Mouse (Mus musculus) kidney, postnatal 4 days (tissue): ENCODE data around the gene Eif2ak3.

ENCODE experiments used
- DNase-seq, 2 experiments: peaks; one replicate each; pipeline ENCODE4 v3.0.0; 2021; ENCODE audit warnings: mixed read lengths in 2 of 2

The Eif2ak3 gene

GRCm38 (mm10) chr6:70831179-70831839, 13.0 kb upstream of the Eif2ak3 start:
- DNase-seq = no peak

GRCm38 (mm10) chr6:70837297-70837696, 7.0 kb upstream of the Eif2ak3 start:
- no peak for DNase-seq

GRCm38 (mm10) chr6:70838532-70838931, 5.8 kb upstream of the Eif2ak3 start:
- peak; percentile 19 to 21 for DNase-seq

- DNase-seq = no peak
These were observed 4.0 kb upstream of the Eif2ak3 start for GRCm38 (mm10) chr6:70840281-70840680.

GRCm38 (mm10) chr6:70842991-70843390, 1.3 kb upstream of the Eif2ak3 start:
- DNase-seq = no peak

- DNase-seq = no peak
These were observed 756 bp downstream of the Eif2ak3 start for GRCm38 (mm10) chr6:70844896-70845646.

GRCm38 (mm10) chr6:70847386-70847785, 3.1 kb downstream of the Eif2ak3 start:
- DNase-seq = no peak

- no peak for DNase-seq
These were observed 9.1 kb downstream of the Eif2ak3 start for GRCm38 (mm10) chr6:70853371-70853770.

- DNase-seq = no peak
These were observed 11.4 kb downstream of the Eif2ak3 start for GRCm38 (mm10) chr6:70855529-70856309.

GRCm38 (mm10) chr6:70862726-70863125, 18.4 kb downstream of the Eif2ak3 start:
- no peak for DNase-seq

- no peak for DNase-seq
These were observed 20.0 kb downstream of the Eif2ak3 start for GRCm38 (mm10) chr6:70864285-70864684.

- DNase-seq = no peak
These were observed 22.4 kb downstream of the Eif2ak3 start for GRCm38 (mm10) chr6:70866761-70867160.

GRCm38 (mm10) chr6:70867297-70867696, 23.0 kb downstream of the Eif2ak3 start:
- DNase-seq = no peak

- DNase-seq = no peak
These were observed 27.2 kb downstream of the Eif2ak3 start for GRCm38 (mm10) chr6:70871511-70871980.

- DNase-seq = no peak
These were observed 27.8 kb downstream of the Eif2ak3 start for GRCm38 (mm10) chr6:70872128-70872527.

- no peak for DNase-seq
These were observed 28.3 kb downstream of the Eif2ak3 start for GRCm38 (mm10) chr6:70872570-70872969.

GRCm38 (mm10) chr6:70874035-70874775, 29.9 kb downstream of the Eif2ak3 start:
- peak; percentile 11 for DNase-seq

- no peak for DNase-seq
These were observed 30.7 kb downstream of the Eif2ak3 start for GRCm38 (mm10) chr6:70875017-70875416.

- DNase-seq = peak; percentile 74 to 77
These were observed 36.5 kb downstream of the Eif2ak3 start for GRCm38 (mm10) chr6:70880714-70881304.

- DNase-seq = no peak
These were observed 43.7 kb downstream of the Eif2ak3 start for GRCm38 (mm10) chr6:70887993-70888392.

GRCm38 (mm10) chr6:70898166-70898565, 53.9 kb downstream of the Eif2ak3 start:
- DNase-seq = no peak

GRCm38 (mm10) chr6:70899594-70900003, 55.3 kb downstream of the Eif2ak3 start:
- DNase-seq = no peak
